Mouse (Mus musculus) bone marrow macrophage, adult 2 months (primary cell): ENCODE measurements around the gene Zfp53.

Experiments used
- CTCF ChIP-seq: IDR thresholded peaks from 2 replicates; pipeline ENCODE4 v1.5.1; 2012; ENCODE audit warnings: low read depth, mild to moderate bottlenecking, low read length, moderate library complexity
- POLR2A ChIP-seq: IDR thresholded peaks from 2 replicates; pipeline ENCODE4 v1.6.1; 2012; ENCODE audit warnings: mild to moderate bottlenecking, low read depth, low read length, borderline replicate concordance

- TF ChIP-seq CTCF, result peak; percentile 18; the same call in 1 of the 2 replicates
- TF ChIP-seq POLR2A, result no peak; the same call in 1 of the 2 replicates
Observed at GRCm38 (mm10) chr17:21535096-21536001, 46.6 kb downstream of the Zfp53 start, which contains the start of gene Zfp52.
